Mouse (Mus musculus) gonadal fat pad, adult 2 months (tissue): ENCODE measurements around the gene Efcab1. TPM values are rescaled to one million over a fixed set of nuclear protein-coding genes. Genes with fewer than 3 reads are reported as not detected.
A peak's percentile ranks its signal among the peaks of the same experiment; 100 is the strongest.
"Not testable (repeated sequence)": the region's sequence is repeated elsewhere in the genome, so short reads cannot be mapped to it uniquely, and the experiment has no call there.

Experiments
- DNase-seq: peaks from one replicate; pipeline ENCODE4 v3.0.0-alpha.2; 2012; ENCODE audit warnings: low read depth
- polyA plus RNA-seq: library from polyadenylated mRNA; depleted of rRNA; stranded (reverse); fragments of >200 nt; gene quantifications from 2 replicates; pipeline ENCODE4 v1.2.3, GENCODE M21; 2012; rRNA removed

Efcab1 gene
- polyA plus RNA-seq = 0.76 and 1.2 TPM in 2 replicates

DNA sequence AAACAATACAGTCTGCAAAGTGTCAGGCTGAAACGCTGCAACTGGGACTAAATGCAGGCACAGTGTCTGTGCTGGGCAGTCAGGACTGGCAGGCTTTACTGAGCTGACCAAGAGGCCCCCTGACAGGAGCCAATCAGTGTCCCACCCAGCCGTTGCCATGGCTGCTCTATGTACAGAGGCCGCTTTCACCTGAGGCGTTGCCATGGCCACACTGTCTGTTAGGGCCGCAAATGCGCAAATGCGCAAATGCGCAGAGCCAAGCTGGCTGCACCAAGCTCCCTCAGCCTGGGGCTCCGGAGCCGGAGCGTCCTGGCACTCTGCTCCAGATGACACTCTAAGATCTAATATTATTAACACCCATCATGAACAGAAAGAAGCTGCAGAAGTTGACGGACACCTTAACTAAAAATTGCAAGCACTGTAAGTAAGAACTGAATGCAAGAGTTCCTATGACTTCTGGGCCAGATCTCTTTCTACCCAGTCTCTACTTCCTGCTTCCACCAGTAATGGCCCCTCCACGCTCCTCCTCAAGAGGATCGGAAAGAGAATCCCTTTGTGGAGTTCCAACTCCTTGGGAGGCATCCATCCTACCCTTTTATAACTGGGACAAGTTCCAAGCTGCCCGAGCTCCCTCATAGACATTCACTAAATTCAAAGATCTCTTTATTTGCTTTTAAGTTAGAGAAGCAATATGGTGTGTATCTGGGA, at the start of gene Efcab1:
Gene Efcab1 (plus strand): TSS at position 214 of the 708 bp plus-strand sequence.
- no peak for DNase-seq

- DNase-seq = peak; percentile 26
These were observed 47.0 kb upstream of the Efcab1 start for GRCm38 (mm10) chr16:14859443-14859842.

GRCm38 (mm10) chr16:14884916-14885315, 21.5 kb upstream of the Efcab1 start:
- no peak for DNase-seq

- DNase-seq = no peak
These were observed 21.0 kb upstream of the Efcab1 start for GRCm38 (mm10) chr16:14885372-14885771.

DNA sequence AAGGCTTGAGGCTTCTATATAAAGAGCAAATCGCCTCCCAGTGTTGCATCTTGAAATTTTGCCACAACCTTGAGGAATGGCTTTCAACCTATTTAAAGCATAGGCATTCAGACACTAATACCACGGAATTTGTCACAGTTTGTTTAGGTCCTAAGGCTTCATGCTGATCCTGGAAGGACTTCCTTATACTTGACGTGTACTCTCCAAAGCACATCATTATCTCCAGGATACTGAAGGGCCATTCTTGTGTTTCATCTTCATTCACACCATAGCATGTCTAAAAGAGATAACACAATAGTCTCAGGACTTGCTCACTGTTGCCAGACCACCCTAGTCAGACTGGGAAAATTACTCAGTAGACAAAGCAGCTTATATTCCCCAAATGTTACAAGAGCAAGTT, 13.9 kb upstream of the Efcab1 start:
- DNase-seq = no peak

DNA sequence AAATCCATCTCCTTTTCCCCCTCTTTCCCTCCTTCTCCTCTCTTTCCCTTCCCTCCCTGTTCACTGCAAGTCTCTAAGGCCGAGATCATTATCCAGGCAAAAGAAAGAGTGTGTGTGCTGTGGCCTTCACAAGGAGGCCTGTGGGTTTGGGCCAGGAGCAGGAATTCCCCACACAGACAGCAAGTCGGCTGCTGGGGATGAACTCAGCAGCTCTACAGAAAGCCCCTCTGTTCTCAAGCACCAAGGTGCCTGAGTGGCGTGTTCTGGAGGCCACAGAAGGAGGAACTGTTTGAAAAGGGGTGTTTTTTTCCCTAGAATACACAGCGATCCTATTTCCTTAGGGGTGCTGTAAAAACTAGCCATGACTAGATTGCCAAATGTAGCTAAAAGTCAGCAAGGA, 12.5 kb upstream of the Efcab1 start:
- no peak for DNase-seq

DNA sequence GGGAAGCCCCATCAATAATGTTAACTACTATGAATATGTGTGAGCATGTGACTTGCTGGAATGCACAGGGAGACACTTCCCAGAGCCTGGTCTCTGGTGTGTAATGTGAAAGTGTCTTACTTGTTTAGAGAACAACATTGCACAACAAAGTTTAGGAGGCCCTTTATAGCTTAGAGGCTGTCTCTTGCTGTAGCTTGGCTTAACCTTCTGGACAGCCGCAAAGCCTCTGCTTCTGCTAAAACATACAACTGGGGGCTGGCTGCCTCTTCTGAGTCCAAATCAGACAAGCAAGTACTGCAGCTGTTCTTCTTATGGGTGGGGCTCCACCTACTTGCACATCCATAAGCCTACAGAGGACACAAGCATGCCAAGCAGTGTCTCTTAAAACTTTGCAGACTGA, 11.7 kb upstream of the Efcab1 start:
- DNase-seq = no peak

DNA sequence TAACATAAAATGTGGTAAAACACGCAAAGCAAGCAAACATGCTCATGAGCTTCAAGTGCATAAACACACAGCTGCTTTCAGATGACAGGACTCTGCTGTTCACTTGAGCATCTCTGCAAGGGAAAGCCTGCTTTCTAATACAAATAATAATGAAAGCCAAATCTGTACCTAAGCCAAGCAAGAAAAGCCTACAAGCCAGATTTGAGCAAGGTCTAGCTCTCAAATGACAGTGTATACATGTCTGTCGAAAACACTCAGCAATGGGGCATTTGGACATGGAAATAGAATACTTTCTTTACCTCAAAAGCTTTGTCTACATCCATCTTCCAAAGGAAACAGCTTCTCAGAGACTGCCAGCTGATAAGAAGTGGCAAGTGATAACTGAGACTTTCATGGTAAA, 10.9 kb upstream of the Efcab1 start:
- DNase-seq = no peak

DNA sequence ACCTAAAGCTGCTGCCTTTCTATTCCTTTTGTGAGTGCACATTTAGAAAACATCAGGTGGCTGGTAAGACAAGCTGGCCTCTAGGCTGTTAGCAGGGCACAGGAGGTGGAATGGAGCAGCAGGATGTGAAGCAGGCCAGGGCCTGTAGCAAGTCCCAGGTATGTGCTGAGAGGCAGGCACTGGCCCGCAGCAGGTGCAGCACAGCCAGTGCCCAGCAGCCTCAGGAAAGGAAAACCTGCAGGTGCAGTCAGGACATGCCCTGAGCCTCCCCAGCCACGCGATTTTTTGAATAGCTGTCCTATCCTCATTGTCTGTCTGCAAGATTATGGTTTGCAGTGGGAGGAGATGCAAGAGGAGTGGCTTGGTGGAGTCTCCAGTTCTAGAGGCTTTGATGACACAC, 24.3 kb downstream of the Efcab1 start:
- not testable (repeated sequence) for DNase-seq

DNA sequence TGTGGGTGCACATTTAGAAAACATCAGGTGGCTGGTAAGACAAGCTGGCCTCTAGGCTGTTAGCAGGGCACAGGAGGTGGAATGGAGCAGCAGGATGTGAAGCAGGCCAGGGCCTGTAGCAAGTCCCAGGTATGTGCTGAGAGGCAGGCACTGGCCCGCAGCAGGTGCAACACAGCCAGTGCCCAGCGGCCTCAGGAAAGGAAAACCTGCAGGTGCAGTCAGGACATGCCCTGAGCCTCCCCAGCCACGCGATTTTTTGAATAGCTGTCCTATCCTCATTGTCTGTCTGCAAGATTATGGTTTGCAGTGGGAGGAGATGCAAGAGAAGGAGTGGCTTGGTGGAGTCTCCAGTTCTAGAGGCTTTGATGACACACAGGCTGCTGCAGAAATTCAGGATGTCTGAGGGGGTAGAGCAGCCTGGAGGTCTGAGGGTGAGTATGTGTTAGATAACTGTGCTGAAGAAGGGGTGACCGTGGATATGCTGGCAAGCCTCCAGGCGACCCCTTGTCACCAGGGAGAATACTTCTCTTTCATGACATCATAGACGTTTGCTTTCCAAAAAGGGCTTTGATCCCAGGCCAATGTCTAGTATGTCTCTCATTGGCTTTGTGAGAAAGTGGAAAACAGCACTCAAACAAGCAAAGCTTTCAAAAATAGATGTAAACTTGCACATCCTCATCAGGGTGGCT, 30.2 kb downstream of the Efcab1 start:
- DNase-seq = not testable (repeated sequence)

GRCm38 (mm10) chr16:14939552-14939951, 33.1 kb downstream of the Efcab1 start:
- DNase-seq = no peak

DNA sequence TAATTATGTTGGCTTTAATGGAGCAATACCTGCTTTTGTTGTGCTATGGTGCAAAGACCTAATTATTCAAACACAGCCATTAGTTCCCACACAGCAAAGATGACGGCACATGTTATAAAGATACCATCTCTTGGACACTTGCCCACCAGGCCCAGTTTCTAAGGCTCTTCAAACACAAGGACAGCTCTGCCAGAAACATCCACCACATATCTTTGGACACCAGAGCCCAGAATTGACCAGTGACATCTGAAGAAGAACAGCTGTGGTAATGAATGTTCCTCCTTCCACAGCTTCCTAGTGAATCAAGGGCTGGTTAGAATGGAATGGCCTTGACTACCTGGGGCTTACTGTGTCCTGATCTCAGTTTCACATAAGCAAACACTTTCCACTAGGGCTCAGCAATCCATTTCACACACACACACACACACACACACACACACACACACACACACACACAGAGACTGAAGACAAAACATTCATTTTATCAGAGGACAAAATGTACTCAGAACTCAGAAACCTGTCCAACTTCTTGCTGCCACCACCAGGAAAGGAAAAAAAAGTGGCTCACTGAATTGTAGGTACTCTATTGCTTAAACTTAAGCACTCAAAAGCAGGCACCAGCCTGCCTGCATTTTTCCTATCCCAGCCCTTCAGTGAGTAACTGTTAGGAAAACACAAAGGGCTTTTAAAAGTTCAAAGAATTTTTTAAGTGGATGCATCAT, 33.7 kb downstream of the Efcab1 start:
- DNase-seq = peak; percentile 76

GRCm38 (mm10) chr16:14940898-14941297, 34.5 kb downstream of the Efcab1 start:
- no peak for DNase-seq

GRCm38 (mm10) chr16:14943530-14943929, 37.1 kb downstream of the Efcab1 start:
- DNase-seq = no peak

DNA sequence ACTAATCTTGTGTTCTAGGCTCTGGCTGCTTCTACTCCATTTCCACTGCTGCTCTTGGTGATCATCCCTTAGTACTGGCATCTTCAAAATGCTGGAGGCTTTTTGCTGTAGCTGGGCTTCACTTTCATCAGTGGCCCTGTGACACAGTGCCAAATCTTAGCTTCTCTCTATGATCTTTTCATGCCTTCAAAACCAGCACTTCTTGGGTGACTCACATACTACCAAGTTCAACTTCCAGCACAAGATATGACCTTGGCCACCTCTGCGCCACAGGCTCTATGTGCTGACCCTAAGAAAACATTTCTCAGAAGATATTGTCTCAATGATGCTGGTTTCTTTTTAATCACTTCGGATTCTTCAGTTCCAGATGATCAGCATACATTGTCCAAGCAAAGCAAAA, 41.2 kb downstream of the Efcab1 start:
- DNase-seq = not testable (repeated sequence)

- no peak for DNase-seq
These were observed 45.5 kb downstream of the Efcab1 start for GRCm38 (mm10) chr16:14951894-14952293.

- no peak for DNase-seq
These were observed 53.3 kb downstream of the Efcab1 start for GRCm38 (mm10) chr16:14959743-14960142.

DNA sequence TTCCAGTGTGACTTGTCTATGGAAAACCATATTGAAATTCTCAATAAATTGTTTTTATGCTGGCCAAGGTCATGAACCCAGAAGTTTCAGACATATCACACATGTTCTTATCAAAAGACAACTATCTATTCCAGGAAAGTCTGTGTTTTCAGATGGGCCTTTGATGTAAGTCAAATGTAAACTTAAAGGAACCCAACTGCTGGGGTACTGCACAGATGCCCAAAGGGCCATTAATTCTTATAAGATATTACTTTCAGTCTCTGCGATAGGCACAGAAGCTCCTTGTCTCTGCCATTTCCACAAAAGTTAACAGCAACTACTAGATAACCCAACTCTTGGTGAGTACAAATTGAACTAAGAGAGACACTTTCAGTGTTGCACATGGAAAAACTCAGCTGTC, 67.3 kb downstream of the Efcab1 start:
- no peak for DNase-seq

GRCm38 (mm10) chr16:14979228-14979627, 72.8 kb downstream of the Efcab1 start:
- DNase-seq = no peak

DNA sequence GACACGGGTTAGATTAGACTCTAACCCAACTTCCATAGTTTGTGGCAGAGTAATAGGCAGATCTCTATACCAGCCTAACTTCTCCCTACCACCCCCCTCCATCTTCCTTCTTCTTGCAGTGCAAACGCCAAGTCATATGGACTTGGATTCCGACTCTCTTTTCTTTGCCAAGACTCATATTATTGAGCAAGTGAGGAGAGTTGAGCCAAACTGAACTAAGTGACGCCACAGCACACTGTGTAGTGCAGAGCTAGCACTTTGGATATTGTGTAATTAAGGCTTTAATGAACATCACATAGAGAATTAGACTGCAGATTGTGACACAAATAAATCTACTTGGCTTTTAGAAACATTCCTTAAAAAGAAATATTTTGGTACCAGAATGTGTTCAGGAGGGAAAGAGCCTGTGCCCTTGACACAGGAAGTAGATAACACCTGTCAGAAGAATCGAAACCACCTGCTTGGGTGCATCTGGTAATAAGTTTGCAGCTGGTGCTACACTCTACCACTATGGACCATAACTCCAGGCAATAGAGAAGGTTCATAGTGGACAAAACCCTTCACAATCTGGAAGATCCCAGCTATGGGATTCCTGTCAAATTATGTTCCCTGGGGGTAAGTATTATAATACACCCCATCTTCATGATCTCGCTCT, 83.3 kb downstream of the Efcab1 start:
- DNase-seq = peak; percentile 91

DNA sequence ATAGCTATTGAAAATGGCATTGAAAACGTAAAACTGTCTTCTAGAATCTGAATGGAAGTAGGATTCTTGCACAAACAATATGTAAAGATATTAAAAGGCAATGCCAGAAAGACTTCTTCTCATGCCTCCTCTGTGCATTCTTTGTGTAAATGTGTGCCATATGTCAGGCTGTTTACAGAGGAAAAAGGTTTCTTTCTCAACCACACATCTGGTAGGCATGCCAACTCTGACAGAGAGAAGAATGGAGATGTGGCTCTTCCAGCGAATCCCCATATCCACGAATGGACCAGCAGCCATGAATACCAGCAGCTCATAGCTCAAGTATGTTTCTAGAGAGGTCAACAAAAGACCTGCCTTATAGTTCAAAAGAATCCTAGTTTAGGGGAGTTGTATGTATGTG, 84.6 kb downstream of the Efcab1 start:
- no peak for DNase-seq

DNA sequence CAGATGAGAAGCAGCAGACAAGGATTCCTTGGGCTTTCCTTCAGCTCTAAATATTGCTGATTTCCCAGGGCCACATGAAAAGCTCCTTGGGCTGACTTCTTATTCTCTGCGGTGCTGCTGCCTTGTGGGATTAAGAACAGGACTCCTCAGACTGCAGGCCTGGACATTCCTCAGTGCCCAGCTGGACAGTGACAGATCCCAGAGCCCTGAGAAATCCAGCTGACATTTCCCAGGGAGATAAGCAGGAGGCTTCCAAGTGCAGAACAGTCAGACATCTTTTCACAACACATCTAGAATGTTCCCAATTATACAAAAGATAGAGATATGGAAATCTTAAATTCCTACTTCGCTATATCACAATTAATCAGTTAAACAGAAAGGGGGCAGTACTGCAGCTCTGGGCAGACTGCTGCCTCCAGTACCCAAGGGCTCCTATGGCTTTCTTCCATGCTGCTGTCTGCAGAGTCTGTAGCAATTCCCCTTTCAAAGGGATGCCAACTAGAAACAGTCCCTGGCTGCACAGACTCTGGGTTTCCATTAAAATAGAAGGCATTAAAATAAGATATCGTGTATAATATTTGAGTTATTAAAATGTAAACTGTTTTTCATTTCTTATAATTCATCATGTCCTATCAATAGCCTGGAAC, 86.2 kb downstream of the Efcab1 start:
- no peak for DNase-seq
